Mouse (Mus musculus): Measurements from ENCODE around the gene Lyrm4.
"Not testable (repeated sequence)": the region's sequence is repeated elsewhere in the genome, so short reads cannot be mapped to it uniquely, and the experiment has no call there.

Lyrm4 gene

GRCm38 (mm10) chr13:35994067-35994466, 123.3 kb downstream of the Lyrm4 start:
- peak; percentile 28 for DNase-seq

- not testable (repeated sequence) for DNase-seq
Measured at GRCm38 (mm10) chr13:35991185-35991584, 126.1 kb downstream of the Lyrm4 start.

DNA sequence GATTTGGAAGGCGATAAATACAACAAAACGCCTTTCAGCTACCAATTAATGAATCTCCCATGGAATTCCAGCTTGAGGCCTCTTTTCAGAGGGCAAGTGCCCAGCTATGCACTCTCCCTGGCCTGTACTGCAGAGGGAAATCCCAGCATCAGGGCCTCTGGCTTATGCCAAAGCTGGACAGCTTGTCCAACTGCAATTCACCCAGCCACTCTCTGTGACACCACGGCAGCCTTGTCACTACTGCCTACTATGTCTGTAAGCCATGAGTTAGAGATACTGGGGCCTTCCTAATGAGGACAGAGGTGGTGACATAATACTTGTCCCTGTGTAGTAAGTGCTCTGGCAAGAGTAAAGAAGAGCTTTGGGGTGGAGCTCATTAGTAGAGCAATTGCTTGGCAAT, 128.0 kb downstream of the Lyrm4 start:
- DNase-seq, result no peak

DNA sequence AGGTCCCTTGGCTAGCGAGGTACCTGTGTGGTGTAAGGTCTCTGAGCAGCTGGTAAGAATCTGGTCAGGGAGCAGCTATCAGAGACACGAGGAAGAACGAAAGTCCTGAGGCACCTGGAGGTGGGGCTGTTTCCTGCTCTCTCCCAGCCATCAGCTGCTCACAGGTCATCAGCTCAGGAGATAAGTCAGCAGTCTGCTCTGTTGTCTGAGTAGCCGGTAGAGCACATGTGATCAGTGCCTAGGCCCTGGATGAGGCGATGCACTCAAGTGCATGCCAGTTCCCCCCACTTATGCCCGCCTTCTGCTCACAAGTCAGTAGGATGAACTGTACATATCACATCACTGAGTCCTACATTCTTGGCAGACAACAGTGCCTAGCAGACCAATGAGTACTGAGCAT, 134.3 kb downstream of the Lyrm4 start:
- DNase-seq, result no peak

- no peak for DNase-seq
Measured at GRCm38 (mm10) chr13:35980471-35980870, 136.9 kb downstream of the Lyrm4 start.

- no peak for DNase-seq
Measured at GRCm38 (mm10) chr13:35976912-35977311, 140.4 kb downstream of the Lyrm4 start.

GRCm38 (mm10) chr13:35969829-35970228, 147.5 kb downstream of the Lyrm4 start:
- DNase-seq, result no peak

- DNase-seq, result no peak
Measured at GRCm38 (mm10) chr13:35969431-35969721, 147.9 kb downstream of the Lyrm4 start.

DNA sequence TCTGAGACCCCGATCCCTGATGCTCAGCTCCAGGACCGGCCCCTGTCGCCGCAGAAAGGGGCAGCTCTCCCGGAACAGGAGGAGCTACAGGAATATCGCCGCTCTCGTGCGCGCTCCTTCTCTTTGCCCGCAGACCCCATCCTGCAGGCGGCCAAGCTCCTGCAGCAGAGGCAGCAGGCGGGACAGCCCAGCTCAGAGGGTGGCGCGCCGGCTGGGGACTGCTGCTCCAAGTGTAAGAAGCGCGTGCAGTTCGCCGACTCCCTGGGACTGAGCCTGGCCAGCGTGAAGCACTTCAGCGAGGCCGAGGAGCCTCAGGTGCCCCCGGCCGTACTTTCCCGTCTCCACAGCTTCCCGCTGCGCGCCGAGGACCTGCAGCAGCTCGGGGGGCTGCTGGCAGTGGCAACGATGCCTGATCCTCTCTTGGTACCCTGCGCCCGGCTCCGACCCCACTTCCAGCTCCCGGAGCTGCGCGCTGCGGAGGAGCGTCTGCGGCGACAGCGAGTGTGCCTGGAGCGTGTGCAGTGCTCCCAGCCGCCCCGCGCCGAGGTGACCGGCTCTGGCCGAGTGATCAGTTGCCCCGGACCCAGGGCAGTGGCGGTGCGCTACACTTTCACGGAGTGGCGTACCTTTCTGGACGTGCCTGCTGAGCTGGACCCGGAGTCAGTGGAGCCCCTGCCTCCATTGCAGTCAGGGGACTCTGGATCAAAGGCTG, 148.5 kb downstream of the Lyrm4 start:
- no peak for DNase-seq

- DNase-seq, result no peak
Measured at GRCm38 (mm10) chr13:35968131-35968718, 149.1 kb downstream of the Lyrm4 start.

GRCm38 (mm10) chr13:35967690-35968089, 149.6 kb downstream of the Lyrm4 start:
- no peak for DNase-seq

GRCm38 (mm10) chr13:35963583-35963982, 153.7 kb downstream of the Lyrm4 start:
- DNase-seq, result no peak

- no peak for DNase-seq
Measured at GRCm38 (mm10) chr13:35959391-35960067, 157.8 kb downstream of the Lyrm4 start.

- no peak for DNase-seq
Measured at GRCm38 (mm10) chr13:35958539-35958938, 158.8 kb downstream of the Lyrm4 start, which contains the start of gene Ppp1r3g. Gene Ppp1r3g (plus strand): TSS chr13:35958839.

- DNase-seq, result no peak
Measured at GRCm38 (mm10) chr13:35949814-35950455, 167.4 kb downstream of the Lyrm4 start.

GRCm38 (mm10) chr13:35947354-35948000, 169.8 kb downstream of the Lyrm4 start:
- DNase-seq, result peak; percentile 36

DNA sequence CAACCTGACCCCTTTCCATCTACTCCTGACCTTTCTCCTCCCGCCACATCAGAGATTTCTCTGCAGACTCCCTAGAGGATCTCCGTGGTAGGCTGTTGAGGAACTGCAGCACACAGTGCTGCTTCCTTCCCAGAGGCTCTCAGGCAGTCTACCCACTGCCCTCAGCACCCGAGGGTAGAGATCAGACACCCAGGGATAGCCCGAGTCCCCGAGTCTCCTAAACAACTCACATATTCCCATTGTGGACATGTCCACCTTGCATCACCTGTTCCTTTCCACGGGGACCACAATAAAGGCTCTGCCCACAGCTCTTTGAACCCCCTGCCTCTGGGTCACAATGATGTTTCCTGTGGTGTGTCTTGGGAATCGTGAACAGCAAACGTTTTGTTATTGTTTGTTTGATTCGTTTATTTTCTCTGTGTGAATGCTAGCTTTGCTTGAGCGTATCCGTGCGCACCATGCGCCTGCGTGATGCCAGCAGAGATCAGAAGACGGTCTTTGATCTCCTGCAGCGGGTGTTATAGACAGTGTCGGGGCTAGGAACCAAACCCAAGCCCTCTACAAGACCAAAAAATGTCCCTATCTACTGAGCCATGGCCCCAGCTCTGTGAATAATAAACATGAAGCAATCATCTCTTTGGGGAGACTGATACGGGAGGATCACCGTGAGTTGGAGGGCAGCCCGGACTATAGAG, 170.5 kb downstream of the Lyrm4 start:
- no peak for DNase-seq

GRCm38 (mm10) chr13:35940934-35941333, 176.4 kb downstream of the Lyrm4 start:
- no peak for DNase-seq

DNA sequence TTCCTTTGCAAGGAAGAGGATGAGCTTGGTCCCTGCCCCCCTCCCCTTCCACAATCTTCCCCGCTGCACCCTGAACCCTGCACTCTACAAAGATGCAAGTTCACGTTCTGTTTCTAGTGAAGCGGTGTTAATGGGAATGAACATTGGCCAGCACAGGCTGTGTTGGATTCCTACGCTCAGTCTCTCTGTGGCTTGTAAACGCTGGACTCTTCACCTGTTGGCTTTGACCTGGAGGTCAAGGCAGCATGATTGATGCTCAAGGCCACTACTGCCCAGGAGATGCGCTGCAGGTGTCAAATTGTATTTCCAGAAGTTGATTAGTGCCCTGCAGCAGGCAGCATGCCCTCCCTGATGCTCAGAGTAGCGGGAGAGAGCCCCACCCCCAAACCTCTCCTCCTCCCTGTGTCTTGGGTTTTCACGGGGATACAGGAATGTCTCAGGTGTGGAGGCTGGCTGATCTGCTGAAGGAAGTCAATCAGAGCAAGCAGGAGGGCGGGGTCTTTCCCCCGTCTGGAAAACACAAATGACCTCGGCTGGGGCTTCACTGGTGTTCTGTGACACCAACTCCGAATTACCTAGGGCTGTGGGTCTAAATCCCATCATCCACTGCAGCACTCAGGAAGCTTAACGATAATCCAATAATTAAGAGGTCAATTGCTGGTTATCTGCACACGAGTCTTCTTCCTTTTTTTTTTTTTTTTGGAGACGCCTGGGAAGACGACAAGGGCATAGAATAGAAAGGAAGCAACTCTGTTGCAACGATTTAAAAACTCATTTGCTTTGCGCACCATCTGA, 177.3 kb downstream of the Lyrm4 start:
- DNase-seq, result no peak

DNA sequence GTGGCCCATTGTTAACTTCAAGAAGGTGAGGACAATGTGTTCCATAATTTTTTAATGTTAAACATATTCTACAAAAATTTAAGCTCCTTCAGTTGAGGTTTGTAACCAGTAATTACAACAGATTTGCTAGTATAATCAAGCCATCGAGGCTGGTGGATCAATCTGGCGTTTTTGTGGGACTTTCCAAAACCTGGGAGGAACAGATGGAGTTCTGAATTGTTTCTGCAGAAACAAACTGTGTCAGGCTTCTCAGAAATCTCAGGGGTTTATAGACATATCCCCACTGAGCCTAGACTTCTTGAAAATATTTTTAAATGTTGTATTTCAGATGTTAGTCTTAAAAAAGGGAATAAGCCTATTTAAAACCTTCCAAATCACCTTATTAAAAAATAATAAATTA, 179.3 kb downstream of the Lyrm4 start:
- DNase-seq, result no peak

Data from cerebellum, adult 11-12 months (tissue).